Mouse (Mus musculus): ENCODE results near the gene Gm10662.
"Not testable (repeated sequence)": the region's sequence is repeated elsewhere in the genome, so short reads cannot be mapped to it uniquely, and the experiment has no call there.

Gm10662 gene

DNA sequence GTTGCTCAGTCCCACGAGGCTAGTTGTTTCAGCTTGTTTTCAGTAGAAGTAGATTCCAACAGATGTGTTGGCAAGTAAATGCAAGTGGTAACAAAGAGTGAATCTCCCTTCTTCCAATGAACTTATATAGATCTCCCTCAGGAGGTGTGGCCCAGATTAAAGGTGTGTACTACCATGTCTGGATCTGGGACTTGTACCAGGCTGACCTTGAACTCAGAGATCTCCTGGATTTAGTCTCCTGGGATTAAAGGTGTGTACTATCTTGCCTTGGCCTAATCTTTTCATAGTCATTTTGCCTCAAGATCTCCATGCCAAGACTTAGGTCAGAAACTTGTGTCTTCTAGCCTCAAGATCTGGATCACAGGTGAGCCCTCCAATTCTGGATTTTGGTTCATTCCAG is at the start of gene Gm10662:
TSS of gene Gm10662 (minus strand) at position 101 of the 400 bp plus-strand sequence.
- DNase-seq (ENCODE audit: low spot score): not testable (repeated sequence)

DNA sequence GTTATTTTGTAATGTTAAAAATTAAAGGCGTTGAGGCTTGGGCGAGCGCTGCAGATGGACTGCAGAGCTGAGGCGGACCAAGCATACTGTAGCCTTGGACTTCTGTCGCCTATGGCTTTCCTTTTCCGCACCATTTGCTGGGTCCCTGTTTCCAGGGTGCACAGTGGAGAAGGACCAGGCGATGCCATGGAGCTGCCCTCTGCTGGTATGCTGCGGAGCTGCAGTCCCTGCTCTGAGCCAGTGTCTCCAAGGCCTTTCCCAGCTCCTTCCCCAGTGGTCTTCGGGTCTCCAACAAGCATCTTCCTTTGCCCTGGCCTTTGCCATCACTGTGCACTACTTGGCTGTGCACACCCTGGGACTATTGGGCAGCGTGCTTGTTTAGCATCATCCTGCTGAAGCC is 19.2 kb upstream of the Gm10662 start:
- DNase-seq (ENCODE audit: low spot score): not testable (repeated sequence)

Data from ovary, adult 18-20 months (tissue).